Mouse (Mus musculus): ENCODE measurements around the gene F5.

Gene F5

DNA sequence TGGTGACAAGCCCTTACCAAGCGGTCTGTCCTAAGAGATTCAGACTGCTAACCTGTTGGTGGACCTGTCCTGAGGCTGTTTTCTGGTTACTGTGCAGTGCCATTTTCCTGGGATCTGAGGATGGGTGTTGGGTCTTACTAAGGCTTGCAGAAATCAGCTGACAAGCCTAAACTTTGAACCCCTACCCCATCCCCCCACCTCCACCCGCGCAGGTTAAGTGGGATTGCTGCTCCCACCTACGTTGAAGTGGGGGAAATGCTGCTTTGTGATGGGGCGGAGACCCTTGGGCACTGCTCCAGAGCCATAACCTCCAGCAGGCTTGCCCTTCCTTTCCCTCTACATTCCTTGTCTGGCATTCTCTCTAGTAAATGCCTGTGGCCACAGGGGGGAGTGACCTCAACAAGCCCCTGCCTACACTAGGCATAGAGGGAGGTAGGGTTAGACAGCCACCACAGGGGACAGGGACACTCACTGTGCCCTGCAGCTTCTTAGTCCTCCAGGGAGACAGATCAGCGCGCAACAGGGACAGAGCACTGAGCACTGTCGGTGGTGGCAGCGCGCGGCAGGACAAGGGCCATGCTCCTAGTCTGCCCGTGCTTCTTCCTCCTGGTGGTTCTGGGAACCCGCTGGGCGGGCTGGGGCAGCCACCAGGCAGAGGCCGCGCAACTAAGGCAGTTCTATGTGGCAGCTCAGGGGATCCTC, at the start of gene F5:
TSS of gene F5 (plus strand) at position 452 of the 702 bp plus-strand sequence.
- DNase-seq (ENCODE audit: low spot score): no peak

GRCm38 (mm10) chr1:164109763-164110162, 41.9 kb upstream of the F5 start:
- DNase-seq (ENCODE audit: low spot score): no peak

DNA sequence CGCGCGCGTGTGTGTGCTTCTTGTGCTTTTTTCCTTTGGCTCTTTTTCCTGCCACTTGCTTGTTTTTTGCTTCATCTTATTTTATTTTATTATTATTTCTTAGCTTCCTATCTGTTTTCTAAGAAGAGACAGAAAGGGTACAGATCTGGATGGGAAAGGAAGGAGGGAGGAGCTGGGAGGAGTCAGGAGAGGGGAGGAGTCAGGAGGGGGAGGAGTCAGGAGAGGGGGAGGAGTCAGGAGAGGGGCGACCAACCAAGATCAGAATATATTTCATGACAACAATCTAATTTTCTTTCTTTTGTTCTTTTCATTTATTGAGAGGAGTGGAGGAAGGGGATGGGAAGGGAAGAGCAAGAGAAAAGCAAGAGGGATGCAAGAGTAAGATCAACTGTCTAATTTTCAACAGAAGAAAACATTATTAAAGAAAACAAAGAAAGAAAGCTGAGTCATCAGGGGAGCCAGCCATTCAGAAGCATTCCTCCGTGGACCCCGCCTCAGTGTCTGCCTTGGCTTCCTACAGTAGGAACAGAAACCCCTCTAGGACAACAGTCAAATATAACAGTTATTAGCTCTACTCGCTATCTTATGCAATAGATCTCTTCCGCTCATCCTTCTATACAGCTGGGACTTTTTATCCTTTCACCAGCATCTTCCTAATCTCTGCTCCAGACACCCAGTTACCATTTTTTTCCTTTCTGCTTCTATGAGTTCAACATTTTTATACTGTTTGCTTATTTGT, 40.9 kb upstream of the F5 start:
- DNase-seq (ENCODE audit: low spot score): no peak

GRCm38 (mm10) chr1:164114280-164114679, 37.4 kb upstream of the F5 start:
- no peak for DNase-seq (ENCODE audit: low spot score)

DNA sequence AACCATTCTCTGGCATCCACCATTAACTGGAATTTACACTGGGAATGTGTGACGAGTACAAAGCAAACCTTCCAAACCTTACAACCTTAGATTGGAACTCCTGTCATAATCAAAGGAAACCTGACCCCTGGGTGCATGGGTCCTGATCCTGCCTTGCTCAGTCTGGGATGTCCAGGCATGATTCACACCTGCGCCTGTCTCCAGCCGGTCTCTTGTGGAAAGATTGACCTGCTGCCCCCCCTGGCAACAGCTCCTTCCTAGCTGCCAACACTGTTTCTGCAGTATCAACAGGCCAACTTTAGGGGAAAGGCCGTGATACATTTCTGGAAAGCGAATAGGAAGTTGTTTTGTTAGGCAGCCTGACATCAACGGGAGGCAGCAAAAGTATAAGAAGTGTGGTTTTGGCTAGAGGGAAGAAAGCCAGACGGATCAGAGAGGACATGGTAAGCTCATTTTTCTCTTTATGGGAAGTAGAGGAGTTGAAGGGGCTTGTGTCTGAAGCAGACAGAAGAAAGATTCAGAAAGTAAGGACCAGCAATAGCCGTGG, 36.6 kb upstream of the F5 start, which contains the start of gene Selp:
TSS of gene Selp (plus strand) at position 318 of the 547 bp plus-strand sequence.
- DNase-seq (ENCODE audit: low spot score): no peak

DNA sequence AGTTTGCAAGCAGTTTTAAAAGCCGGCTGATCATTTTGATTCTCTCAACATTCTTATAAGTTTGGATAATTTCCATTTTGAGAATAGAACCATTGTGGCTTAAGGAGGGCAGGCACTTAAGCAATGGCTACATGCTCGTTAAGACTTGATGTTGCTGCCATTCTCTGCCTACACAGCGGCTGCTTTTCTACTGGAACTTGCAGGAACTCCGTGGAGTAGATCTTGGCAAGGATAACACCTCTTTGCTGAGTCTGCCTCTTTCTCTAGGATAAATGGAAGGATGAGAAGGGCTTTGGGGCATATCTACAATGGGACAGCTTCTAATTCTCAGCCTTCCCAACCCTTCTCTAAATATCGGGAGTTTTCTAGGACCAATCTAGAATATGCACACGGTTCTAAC, 36.0 kb upstream of the F5 start:
- no peak for DNase-seq (ENCODE audit: low spot score)

GRCm38 (mm10) chr1:164117869-164118268, 33.8 kb upstream of the F5 start:
- DNase-seq (ENCODE audit: low spot score): no peak

DNA sequence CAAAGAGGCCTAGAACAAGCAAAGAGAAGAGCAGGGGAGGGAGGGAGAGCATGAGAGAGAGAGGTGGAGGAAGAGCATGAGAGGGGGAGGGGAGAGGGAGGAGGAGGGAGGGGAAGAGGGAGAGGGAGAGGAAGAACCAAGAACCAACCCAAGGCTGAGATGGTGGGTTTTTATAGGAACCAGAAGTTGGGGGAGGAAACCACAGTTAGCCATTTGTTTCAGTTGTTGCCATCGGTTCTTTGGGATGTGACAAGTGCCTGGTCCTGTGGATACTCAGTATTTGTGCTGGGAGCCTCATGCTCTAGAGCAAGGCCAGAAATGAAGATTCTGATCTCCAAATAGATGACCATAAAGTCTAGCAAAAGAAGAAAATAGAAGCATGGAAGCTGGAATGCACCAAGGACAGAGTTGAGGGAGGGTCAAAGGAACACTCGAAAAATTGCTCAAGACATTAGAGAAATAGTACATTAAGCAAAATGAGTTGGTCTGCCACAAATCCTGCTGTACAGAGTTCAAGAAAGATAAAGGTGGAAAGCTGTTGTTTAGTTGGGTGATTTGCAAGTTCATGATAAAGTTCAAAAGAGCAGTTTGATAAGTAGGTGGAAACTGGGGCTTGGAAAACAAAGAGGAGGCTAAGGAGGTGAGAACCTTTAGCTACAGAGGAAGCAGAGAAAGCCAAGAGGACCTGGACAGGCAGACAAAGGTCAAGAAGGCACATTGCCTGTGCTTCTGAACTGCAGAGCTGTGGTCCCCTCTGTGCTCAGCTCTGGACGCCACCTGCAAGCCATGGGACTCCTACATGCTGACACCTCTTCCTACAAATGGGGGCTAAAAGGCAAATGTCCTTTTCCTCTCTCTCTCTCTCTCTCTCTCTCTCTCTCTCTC, 31.5 kb upstream of the F5 start:
- DNase-seq (ENCODE audit: low spot score): no peak

DNA sequence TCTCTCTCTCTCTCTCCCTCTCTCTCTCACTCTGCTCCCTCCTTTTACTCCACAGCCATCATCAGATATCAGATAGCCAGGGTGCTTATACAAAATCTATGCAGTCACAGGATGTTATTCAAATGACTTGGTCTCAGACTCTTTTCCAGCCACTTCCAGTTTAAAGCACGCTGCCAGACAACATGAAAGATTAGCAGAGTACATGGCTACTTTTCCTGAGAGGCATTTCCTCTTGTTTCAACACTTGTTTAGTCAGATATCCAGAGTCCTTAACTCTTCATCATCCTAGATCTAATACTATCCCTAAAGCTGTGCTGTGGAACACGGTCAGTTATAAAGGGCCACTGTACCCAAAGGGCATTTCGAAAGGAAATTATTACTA, 30.9 kb upstream of the F5 start:
- DNase-seq (ENCODE audit: low spot score): no peak

GRCm38 (mm10) chr1:164123836-164124235, 27.8 kb upstream of the F5 start:
- DNase-seq (ENCODE audit: low spot score): no peak

DNA sequence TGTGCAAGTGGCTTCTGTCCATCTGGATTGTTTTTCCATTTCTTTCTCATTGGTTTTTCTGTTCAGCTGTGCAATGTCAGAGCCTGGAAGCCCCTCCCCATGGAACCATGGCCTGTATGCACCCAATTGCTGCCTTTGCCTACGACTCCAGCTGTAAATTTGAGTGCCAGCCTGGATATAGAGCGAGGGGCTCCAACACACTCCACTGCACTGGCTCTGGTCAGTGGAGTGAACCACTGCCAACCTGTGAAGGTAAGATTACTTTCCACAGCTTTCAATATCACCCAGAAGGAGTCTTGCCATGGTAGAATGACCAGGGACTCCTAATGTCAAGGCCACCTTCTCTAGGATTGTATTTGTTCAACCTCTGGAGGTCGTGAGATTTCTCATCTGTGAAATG, 21.6 kb upstream of the F5 start:
- DNase-seq (ENCODE audit: low spot score): no peak

- no peak for DNase-seq (ENCODE audit: low spot score)
Measured at GRCm38 (mm10) chr1:164132609-164133008, 19.0 kb upstream of the F5 start.

- DNase-seq (ENCODE audit: low spot score): no peak
Measured at GRCm38 (mm10) chr1:164134101-164134500, 17.5 kb upstream of the F5 start.

- peak; percentile 27 for DNase-seq (ENCODE audit: low spot score)
Measured at GRCm38 (mm10) chr1:164135360-164135759, 16.3 kb upstream of the F5 start.

- peak; percentile 36 for DNase-seq (ENCODE audit: low spot score)
Measured at GRCm38 (mm10) chr1:164135960-164136359, 15.7 kb upstream of the F5 start.

DNA sequence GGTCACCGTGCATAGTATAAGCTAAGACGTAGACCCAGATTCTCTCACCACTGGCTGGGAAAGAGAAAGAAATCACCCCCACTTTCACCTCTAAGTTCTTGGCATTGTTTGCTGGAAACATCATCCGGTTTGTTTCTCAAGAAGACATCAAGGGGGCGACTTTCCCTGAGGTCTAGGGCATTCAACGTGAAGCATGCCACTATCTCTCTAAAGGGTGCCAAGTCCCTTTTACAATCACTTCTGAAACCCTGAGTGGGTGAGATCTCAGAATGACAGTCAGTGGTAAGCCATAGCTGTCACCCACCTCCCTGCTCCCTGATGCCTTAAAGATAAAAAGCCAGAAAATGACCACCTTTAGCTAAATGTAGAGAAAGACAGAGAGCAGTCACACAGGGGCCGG, 15.0 kb upstream of the F5 start:
- DNase-seq (ENCODE audit: low spot score): no peak

GRCm38 (mm10) chr1:164138365-164139130, 13.1 kb upstream of the F5 start:
- DNase-seq (ENCODE audit: low spot score): peak; percentile 68

DNA sequence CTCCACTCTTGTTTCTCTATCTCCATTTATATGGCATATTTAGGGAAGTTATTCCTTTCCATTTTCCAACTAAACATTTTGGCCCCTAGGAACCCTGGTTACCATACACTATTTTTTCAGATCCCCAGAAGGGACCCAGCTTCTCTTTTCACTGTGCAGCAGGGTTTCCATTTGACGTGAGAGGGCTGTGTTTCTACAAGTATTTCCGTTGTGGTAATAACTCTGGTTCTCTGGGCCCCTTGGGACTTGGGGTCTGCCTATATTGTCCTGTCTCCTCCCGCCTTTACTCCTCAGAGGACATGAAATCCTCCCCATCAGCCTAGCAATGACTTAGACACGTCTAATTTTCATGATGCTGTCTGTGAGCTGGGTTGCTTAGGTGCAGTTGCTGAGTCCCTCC, 12.2 kb upstream of the F5 start:
- no peak for DNase-seq (ENCODE audit: low spot score)

DNA sequence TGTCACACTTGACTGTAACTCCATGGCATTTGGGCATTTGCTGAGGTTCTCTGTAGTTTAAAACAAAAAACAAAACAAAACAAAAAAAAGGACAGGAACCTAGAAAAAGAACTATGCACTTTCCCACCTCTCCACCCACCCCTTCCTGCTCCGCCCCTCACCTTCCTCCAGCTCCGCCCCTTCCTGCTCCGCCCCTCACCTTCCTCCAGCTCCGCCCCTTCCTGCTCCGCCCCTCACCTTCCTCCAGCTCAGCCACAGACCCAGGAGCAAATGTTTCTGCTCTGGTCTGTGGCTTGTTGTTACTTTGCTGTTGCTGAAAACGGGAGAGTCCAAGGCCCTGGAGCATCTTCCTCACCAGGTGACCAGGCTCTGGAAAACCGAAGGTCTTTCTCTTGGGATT, 2.6 kb upstream of the F5 start:
- no peak for DNase-seq (ENCODE audit: low spot score)

DNA sequence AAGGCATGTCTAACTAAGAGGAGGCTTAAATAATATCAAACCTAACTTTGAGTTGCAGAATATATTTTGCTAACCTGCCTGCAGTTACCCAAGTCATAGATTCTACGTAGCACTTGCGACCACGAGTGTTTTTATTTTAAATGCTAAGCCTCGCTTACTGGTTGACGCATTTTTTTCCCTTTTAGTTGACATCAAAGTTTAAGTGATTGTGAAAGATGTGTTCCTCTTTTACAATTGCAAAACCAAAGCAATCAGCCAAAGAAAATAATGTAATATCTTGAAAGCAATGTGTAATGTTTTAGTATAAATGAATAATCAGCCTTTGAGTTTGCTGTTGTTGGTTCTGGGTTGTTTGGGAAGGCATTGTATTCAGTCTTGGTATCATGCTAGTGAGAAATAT, 1.2 kb downstream of the F5 start:
- no peak for DNase-seq (ENCODE audit: low spot score)

GRCm38 (mm10) chr1:164154983-164155382, 3.3 kb downstream of the F5 start:
- DNase-seq (ENCODE audit: low spot score): no peak

DNA sequence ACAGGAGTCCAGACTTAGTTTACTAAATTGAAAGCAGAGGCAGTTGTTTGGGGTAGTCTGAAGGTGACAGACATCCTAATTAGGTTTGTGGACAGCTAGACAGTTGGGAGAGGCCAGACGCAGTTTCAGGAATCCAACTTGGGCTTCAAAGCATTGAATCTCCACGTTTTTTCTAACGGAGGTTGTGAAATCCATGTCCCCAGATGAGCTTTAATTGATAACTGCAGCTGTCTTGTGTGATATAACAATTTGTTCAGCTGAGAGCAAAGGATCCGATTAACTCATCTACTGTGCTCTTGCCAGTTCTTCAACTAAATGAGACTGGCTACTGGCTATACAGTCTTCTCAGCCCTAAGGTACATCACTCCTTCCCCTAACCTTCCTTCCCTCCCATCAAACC, 6.9 kb downstream of the F5 start:
- no peak for DNase-seq (ENCODE audit: low spot score)
